Comparison of ENCODE assay signal across 11 mouse cellular contexts in genomic region chr2:90956053-90956452, GRCm38 (mm10). TPM values are rescaled to one million over a fixed set of nuclear protein-coding genes. Genes with fewer than 3 reads are reported as not detected.
DNase-seq lines count a peak whose midpoint lies in the region; ATAC-seq and TF ChIP-seq lines count a peak whose summit lies in the region.
"Had no signal": no experiment of that assay in that cellular context is flagged by ENCODE, and none has a peak within 500 bp of the region (broad histone marks: within the 10 kb centered on the region; RNA-seq: fewer than 3 reads in every experiment).

No protein-coding gene starts in this region.

- no peaks in the 10 kb centered on the region for H3K9me3 ChIP-seq in forebrain, embryonic 11.5 days (ENCODE audit: control insufficient read depth, low read length)
- H3K9me3 ChIP-seq in forebrain, embryonic 10.5 days: no peaks in the 10 kb centered on the region
- no peaks in the 10 kb centered on the region for H3K9me3 ChIP-seq in midbrain, embryonic 11.5 days (ENCODE audit: control insufficient read depth, low read length)
- no peaks in the 10 kb centered on the region for H3K9me3 ChIP-seq in midbrain, embryonic 10.5 days (replicated peaks)
- no peaks in the 10 kb centered on the region for H3K9me3 ChIP-seq in hindbrain, embryonic 14.5 days (ENCODE audit: control insufficient read depth, low read length)
- H3K9me3 ChIP-seq: embryonic facial prominence, embryonic 13.5 days had no signal

- DNase-seq in forebrain, embryonic 11.5 days (ENCODE audit: low spot score): no peak
- no peak for DNase-seq in forebrain, embryonic 10.5 days (ENCODE audit: extremely low spot score, low spot score)
- no peak for DNase-seq in midbrain, embryonic 11.5 days (ENCODE audit: low spot score, missing footprints)
- DNase-seq in midbrain, embryonic 10.5 days (ENCODE audit: low spot score): no peak
- DNase-seq in hindbrain, embryonic 14.5 days (ENCODE audit: low spot score): peak; percentile 41
- DNase-seq in adrenal gland, adult 8-10 months: no peak
- DNase-seq: lung, postnatal 4 days had no signal

- 0 out of 2 replicates have a peak overlapping the region, but pooled peaks have one; percentile 15 for H3K27ac ChIP-seq in forebrain, embryonic 11.5 days (ENCODE audit: low read depth, low read length)
- no peak overlapping the region for H3K27ac ChIP-seq in forebrain, embryonic 10.5 days
- H3K27ac ChIP-seq in midbrain, embryonic 11.5 days (ENCODE audit: low read depth, low read length): no peak overlapping the region
- no peak overlapping the region for H3K27ac ChIP-seq in midbrain, embryonic 10.5 days (replicated peaks)
- H3K27ac ChIP-seq in hindbrain, embryonic 14.5 days: 0 out of 2 replicates have a peak overlapping the region, but pooled peaks have one; percentile 22
- peak overlapping the region; percentile 61; the same call in 1 of the 2 replicates for H3K27ac ChIP-seq in olfactory bulb, adult 2 months (ENCODE audit: insufficient read depth, low read depth, low read length)
- H3K27ac ChIP-seq: embryonic facial prominence, embryonic 13.5 days had no signal

- WGBS in forebrain, embryonic 11.5 days: 15% methylated on average over 1 of the region's 1 CpGs
- 28% methylated on average over 1 of the region's 1 CpGs for WGBS in forebrain, embryonic 10.5 days
- WGBS in midbrain, embryonic 11.5 days: 14% methylated on average over 1 of the region's 1 CpGs
- 19% methylated on average over 1 of the region's 1 CpGs for WGBS in midbrain, embryonic 10.5 days
- 13% methylated on average over 1 of the region's 1 CpGs for WGBS in hindbrain, embryonic 14.5 days
- WGBS in olfactory bulb, adult 2 months: 2% methylated on average over 1 of the region's 1 CpGs

- no peak overlapping the region for H3K9ac ChIP-seq in forebrain, embryonic 11.5 days (ENCODE audit: low read length)
- H3K9ac ChIP-seq in midbrain, embryonic 11.5 days (ENCODE audit: low read length): no peak overlapping the region
- H3K9ac ChIP-seq in hindbrain, embryonic 14.5 days: no peak overlapping the region
- H3K9ac ChIP-seq: embryonic facial prominence, embryonic 13.5 days had no signal

- ATAC-seq in forebrain, embryonic 11.5 days (replicated peaks; ENCODE audit: low FRiP score): peak; percentile 63; the same call in 1 of the 2 replicates
- ATAC-seq in midbrain, embryonic 11.5 days (ENCODE audit: low FRiP score): 0 out of 2 replicates have a peak, but pooled peaks have one; percentile 54
- no peak for ATAC-seq in hindbrain, embryonic 14.5 days (ENCODE audit: low FRiP score)
- no peak for ATAC-seq in erythroid progenitor cell, adult 5-6 weeks (replicated peaks; ENCODE audit: low FRiP score, poor library complexity, severe bottlenecking)

- TF ChIP-seq POLR2A in olfactory bulb, adult 2 months (IDR thresholded peaks at IDR 0.05; ENCODE audit: insufficient read depth, low read depth, low read length): no peak

- no peak overlapping the region for H3K4me2 ChIP-seq in forebrain, embryonic 11.5 days (ENCODE audit: low read depth, low read length, severe bottlenecking)
- H3K4me2 ChIP-seq in midbrain, embryonic 11.5 days: no peak overlapping the region
- no peak overlapping the region for H3K4me2 ChIP-seq in hindbrain, embryonic 14.5 days (replicated peaks)
- H3K4me2 ChIP-seq: embryonic facial prominence, embryonic 13.5 days; liver, embryonic 11.5 days had no signal

- peaks cover 5% of the 10 kb centered on the region; the same call in 1 of the 2 replicates for H3K4me1 ChIP-seq in forebrain, embryonic 11.5 days (replicated peaks; ENCODE audit: control insufficient read depth, insufficient read depth, low read length)
- peaks cover 19% of the 10 kb centered on the region for H3K4me1 ChIP-seq in forebrain, embryonic 10.5 days
- H3K4me1 ChIP-seq in midbrain, embryonic 11.5 days (ENCODE audit: control insufficient read depth, insufficient read depth, low read length): peaks cover 5% of the 10 kb centered on the region
- peaks cover 20% of the 10 kb centered on the region for H3K4me1 ChIP-seq in midbrain, embryonic 10.5 days
- peaks cover 14% of the 10 kb centered on the region for H3K4me1 ChIP-seq in hindbrain, embryonic 14.5 days (replicated peaks; ENCODE audit: control insufficient read depth, insufficient read depth, low read length)
- H3K4me1 ChIP-seq in olfactory bulb, adult 2 months (ENCODE audit: control insufficient read depth, insufficient read depth, low read length): peaks cover 2% of the 10 kb centered on the region; the same call in 1 of the 2 replicates
- H3K4me1 ChIP-seq: embryonic facial prominence, embryonic 13.5 days had no signal

- H3K36me3 ChIP-seq in forebrain, embryonic 11.5 days (ENCODE audit: control insufficient read depth, insufficient read depth, low read length): no peaks in the 10 kb centered on the region
- peaks cover 27% of the 10 kb centered on the region for H3K36me3 ChIP-seq in forebrain, embryonic 10.5 days (replicated peaks)
- H3K36me3 ChIP-seq in midbrain, embryonic 11.5 days (ENCODE audit: control insufficient read depth, insufficient read depth, low read length): no peaks in the 10 kb centered on the region
- H3K36me3 ChIP-seq in midbrain, embryonic 10.5 days: 0 out of 2 replicates have a peak, but pooled peaks cover 7% of the 10 kb centered on the region
- no peaks in the 10 kb centered on the region for H3K36me3 ChIP-seq in hindbrain, embryonic 14.5 days (replicated peaks; ENCODE audit: control insufficient read depth, insufficient read depth)

- H3K4me3 ChIP-seq in forebrain, embryonic 11.5 days (ENCODE audit: low read depth, low read length): no peak overlapping the region
- H3K4me3 ChIP-seq in forebrain, embryonic 10.5 days: no peak overlapping the region
- no peak overlapping the region for H3K4me3 ChIP-seq in midbrain, embryonic 11.5 days (ENCODE audit: low read depth, low read length)
- no peak overlapping the region for H3K4me3 ChIP-seq in midbrain, embryonic 10.5 days
- no peak overlapping the region for H3K4me3 ChIP-seq in hindbrain, embryonic 14.5 days (replicated peaks; ENCODE audit: low read length)
- no peak overlapping the region for H3K4me3 ChIP-seq in olfactory bulb, adult 2 months (ENCODE audit: insufficient read depth, low read depth, low read length)
- H3K4me3 ChIP-seq: embryonic facial prominence, embryonic 13.5 days had no signal

- H3K27me3 ChIP-seq in forebrain, embryonic 11.5 days (ENCODE audit: control insufficient read depth, insufficient read depth, low read length): no peaks in the 10 kb centered on the region
- H3K27me3 ChIP-seq in forebrain, embryonic 10.5 days (ENCODE audit: poor library complexity, severe bottlenecking): no peaks in the 10 kb centered on the region
- no peaks in the 10 kb centered on the region for H3K27me3 ChIP-seq in midbrain, embryonic 11.5 days (ENCODE audit: control insufficient read depth, insufficient read depth, low read length)
- H3K27me3 ChIP-seq in midbrain, embryonic 10.5 days (ENCODE audit: low read depth, poor library complexity, severe bottlenecking): no peaks in the 10 kb centered on the region
- no peaks in the 10 kb centered on the region for H3K27me3 ChIP-seq in hindbrain, embryonic 14.5 days (ENCODE audit: control insufficient read depth, insufficient read depth, low read length)
- H3K27me3 ChIP-seq: embryonic facial prominence, embryonic 13.5 days had no signal

- no peak for TF ChIP-seq CTCF in olfactory bulb, adult 2 months (IDR thresholded peaks at IDR 0.05; ENCODE audit: insufficient read depth, low read depth, low read length)

RNA-seq across cellular contexts. Expression of gene Celf1, which starts 15.9 kb away (rescaled TPM):
- polyA plus RNA-seq in forebrain, embryonic 11.5 days (2014; fragmentation: Nextera tagmentation; extraction: Ambion mirVana): 119 TPM in 2 replicates
- polyA plus RNA-seq in forebrain, embryonic 10.5 days (2016; fragmentation: Nextera tagmentation; extraction: Ambion mirVana): 156 and 161 TPM in 2 replicates
- 99.8 and 103 TPM in 2 replicates for polyA plus RNA-seq in midbrain, embryonic 11.5 days (2014; fragmentation: Nextera tagmentation; extraction: Ambion mirVana)
- polyA plus RNA-seq in midbrain, embryonic 10.5 days (2016; fragmentation: Nextera tagmentation; extraction: Ambion mirVana): 148 and 158 TPM in 2 replicates
- 75.2 and 78.5 TPM in 2 replicates for polyA plus RNA-seq in hindbrain, embryonic 14.5 days (2014; fragmentation: Nextera tagmentation; extraction: Ambion mirVana)
- 177 and 210 TPM in 2 replicates for polyA plus RNA-seq in olfactory bulb, adult 2 months (2012; ENCODE audit: insufficient read depth, insufficient read length, low replicate concordance, missing spikeins)
- total RNA-seq in adrenal gland, adult 8-10 months (2022): 100 to 1,000 TPM in 1 of 4 experiments, 10 to 100 TPM in 3; 74.4 to 102 (median 89.7) TPM
- total RNA-seq in erythroid progenitor cell, adult 5-6 weeks (2015; ENCODE audit: low replicate concordance): 96.6 and 114 TPM in 2 replicates
- total RNA-seq in erythroid progenitor cell, adult 5-6 weeks (2017; ENCODE audit: low replicate concordance): 117 and 119 TPM in 2 replicates

RNA-seq across cellular contexts. Expression of gene Ndufs3, which starts 51.4 kb away (rescaled TPM):
- 190 and 204 TPM in 2 replicates for polyA plus RNA-seq in forebrain, embryonic 11.5 days (2014; fragmentation: Nextera tagmentation; extraction: Ambion mirVana)
- polyA plus RNA-seq in forebrain, embryonic 10.5 days (2016; fragmentation: Nextera tagmentation; extraction: Ambion mirVana): 201 and 203 TPM in 2 replicates
- polyA plus RNA-seq in midbrain, embryonic 11.5 days (2014; fragmentation: Nextera tagmentation; extraction: Ambion mirVana): 200 and 204 TPM in 2 replicates
- 194 and 199 TPM in 2 replicates for polyA plus RNA-seq in midbrain, embryonic 10.5 days (2016; fragmentation: Nextera tagmentation; extraction: Ambion mirVana)
- 216 and 227 TPM in 2 replicates for polyA plus RNA-seq in hindbrain, embryonic 14.5 days (2014; fragmentation: Nextera tagmentation; extraction: Ambion mirVana)
- not detected in 2 replicates for polyA plus RNA-seq in olfactory bulb, adult 2 months (2012; ENCODE audit: insufficient read depth, insufficient read length, low replicate concordance, missing spikeins)
- total RNA-seq in adrenal gland, adult 8-10 months (2022): 100 to 1,000 TPM; 308 to 467 (median 370) TPM
- total RNA-seq in erythroid progenitor cell, adult 5-6 weeks (2015; ENCODE audit: low replicate concordance): 54.1 and 60.9 TPM in 2 replicates
- total RNA-seq in erythroid progenitor cell, adult 5-6 weeks (2017; ENCODE audit: low replicate concordance): 19.4 and 20.4 TPM in 2 replicates

RNA-seq across cellular contexts. Expression of gene Kbtbd4, which starts 51.5 kb away (rescaled TPM):
- 48.0 and 56.0 TPM in 2 replicates for polyA plus RNA-seq in forebrain, embryonic 11.5 days (2014; fragmentation: Nextera tagmentation; extraction: Ambion mirVana)
- 59.1 and 61.4 TPM in 2 replicates for polyA plus RNA-seq in forebrain, embryonic 10.5 days (2016; fragmentation: Nextera tagmentation; extraction: Ambion mirVana)
- 45.3 and 48.8 TPM in 2 replicates for polyA plus RNA-seq in midbrain, embryonic 11.5 days (2014; fragmentation: Nextera tagmentation; extraction: Ambion mirVana)
- polyA plus RNA-seq in midbrain, embryonic 10.5 days (2016; fragmentation: Nextera tagmentation; extraction: Ambion mirVana): 57.8 and 58.6 TPM in 2 replicates
- polyA plus RNA-seq in hindbrain, embryonic 14.5 days (2014; fragmentation: Nextera tagmentation; extraction: Ambion mirVana): 44.2 and 45.5 TPM in 2 replicates
- not detected in 2 replicates for polyA plus RNA-seq in olfactory bulb, adult 2 months (2012; ENCODE audit: insufficient read depth, insufficient read length, low replicate concordance, missing spikeins)
- 10 to 100 TPM; 41.4 to 48.0 (median 45.2) TPM for total RNA-seq in adrenal gland, adult 8-10 months (2022)
- total RNA-seq in erythroid progenitor cell, adult 5-6 weeks (2015; ENCODE audit: low replicate concordance): 9.0 and 11.3 TPM in 2 replicates
- 6.2 and 8.1 TPM in 2 replicates for total RNA-seq in erythroid progenitor cell, adult 5-6 weeks (2017; ENCODE audit: low replicate concordance)

Comparison
In these comparisons a context has a peak if more than half of its experiments do, and no peak if none do; other contexts are left out.
1. H3K27ac ChIP-seq: peak in forebrain, embryonic 11.5 days (single experiment), hindbrain, embryonic 14.5 days (single experiment) and olfactory bulb, adult 2 months (single experiment); none in forebrain, embryonic 10.5 days (single experiment), midbrain, embryonic 11.5 days (single experiment) and midbrain, embryonic 10.5 days (single experiment).
2. ATAC-seq: peak in forebrain, embryonic 11.5 days (single experiment) and midbrain, embryonic 11.5 days (single experiment); none in hindbrain, embryonic 14.5 days (single experiment) and erythroid progenitor cell, adult 5-6 weeks (single experiment).